Mouse (Mus musculus): ENCODE measurements around the gene Ccdc92. TPM values are rescaled to one million over a fixed set of nuclear protein-coding genes. Genes with fewer than 3 reads are reported as not detected.

Gene Ccdc92
- polyA plus RNA-seq, 1 experiment from 2014 or later: 5.8 TPM

- peak; percentile 52; the same call in 1 of the 2 replicates for ATAC-seq (replicated peaks; ENCODE audit: insufficient number of reproducible peaks, low FRiP score, low TSS enrichment)
- WGBS (ENCODE audit: insufficient replicate concordance): 37% methylated on average over 4 of the region's 4 CpGs
- Histone ChIP-seq H3K27me3 (ENCODE audit: control insufficient read depth, insufficient read depth, low read length) (peaks cover 11% of the 10 kb centered on the region), H3K27ac (ENCODE audit: low read depth, low read length) (no peak overlapping the region), H3K4me2 (no peak overlapping the region), H3K9me3 (replicated peaks; ENCODE audit: control insufficient read depth, low read length) (no peaks in the 10 kb centered on the region), H3K4me3 (ENCODE audit: low read depth, low read length) (no peak overlapping the region), H3K9ac (ENCODE audit: low read depth, low read length) (no peak overlapping the region), H3K4me1 (ENCODE audit: control insufficient read depth, insufficient read depth, low read length) (no peaks in the 10 kb centered on the region), H3K36me3 (ENCODE audit: control insufficient read depth, insufficient read depth, low read length) (no peaks in the 10 kb centered on the region)
These were observed 10.7 kb downstream of the Ccdc92 start for GRCm38 (mm10) chr5:124851572-124851971.

- no peak overlapping the region for H3K4me3 ChIP-seq (ENCODE audit: low read depth, low read length)
- no peak overlapping the region for H3K4me2 ChIP-seq
- no peaks in the 10 kb centered on the region for H3K36me3 ChIP-seq (ENCODE audit: control insufficient read depth, insufficient read depth, low read length)
- WGBS (ENCODE audit: insufficient replicate concordance): 77% methylated on average over 3 of the region's 3 CpGs
- ATAC-seq (replicated peaks; ENCODE audit: insufficient number of reproducible peaks, low FRiP score, low TSS enrichment): no peak
- H3K27me3 ChIP-seq (ENCODE audit: control insufficient read depth, insufficient read depth, low read length): peaks cover 17% of the 10 kb centered on the region
- no peak overlapping the region for H3K27ac ChIP-seq (ENCODE audit: low read depth, low read length)
- peaks cover 8% of the 10 kb centered on the region for H3K4me1 ChIP-seq (ENCODE audit: control insufficient read depth, insufficient read depth, low read length)
- H3K9me3 ChIP-seq (replicated peaks; ENCODE audit: control insufficient read depth, low read length): no peaks in the 10 kb centered on the region
- no peak overlapping the region for H3K9ac ChIP-seq (ENCODE audit: low read depth, low read length)
These were observed 13.2 kb downstream of the Ccdc92 start for GRCm38 (mm10) chr5:124848994-124849393.

GRCm38 (mm10) chr5:124847014-124847413 is 15.2 kb downstream of the Ccdc92 start:
- Histone ChIP-seq H3K9ac (ENCODE audit: low read depth, low read length) (no peak overlapping the region), H3K36me3 (ENCODE audit: control insufficient read depth, insufficient read depth, low read length) (no peaks in the 10 kb centered on the region), H3K27me3 (ENCODE audit: control insufficient read depth, insufficient read depth, low read length) (peaks cover 35% of the 10 kb centered on the region), H3K4me1 (ENCODE audit: control insufficient read depth, insufficient read depth, low read length) (peaks cover 8% of the 10 kb centered on the region), H3K9me3 (replicated peaks; ENCODE audit: control insufficient read depth, low read length) (no peaks in the 10 kb centered on the region), H3K27ac (ENCODE audit: low read depth, low read length) (no peak overlapping the region), H3K4me2 (no peak overlapping the region), H3K4me3 (ENCODE audit: low read depth, low read length) (no peak overlapping the region)
- 64% methylated on average over 1 of the region's 1 CpGs for WGBS (ENCODE audit: insufficient replicate concordance)
- no peak for ATAC-seq (replicated peaks; ENCODE audit: insufficient number of reproducible peaks, low FRiP score, low TSS enrichment)

GRCm38 (mm10) chr5:124844929-124845328 is 17.3 kb downstream of the Ccdc92 start:
- H3K9me3 ChIP-seq (replicated peaks; ENCODE audit: control insufficient read depth, low read length): no peaks in the 10 kb centered on the region
- H3K9ac ChIP-seq (ENCODE audit: low read depth, low read length): no peak overlapping the region
- H3K27me3 ChIP-seq (ENCODE audit: control insufficient read depth, insufficient read depth, low read length): peaks cover 45% of the 10 kb centered on the region
- no peak overlapping the region for H3K4me3 ChIP-seq (ENCODE audit: low read depth, low read length)
- no peak for ATAC-seq (replicated peaks; ENCODE audit: insufficient number of reproducible peaks, low FRiP score, low TSS enrichment)
- no peak overlapping the region for H3K4me2 ChIP-seq
- H3K27ac ChIP-seq (ENCODE audit: low read depth, low read length): no peak overlapping the region
- H3K36me3 ChIP-seq (ENCODE audit: control insufficient read depth, insufficient read depth, low read length): no peaks in the 10 kb centered on the region
- peaks cover 21% of the 10 kb centered on the region for H3K4me1 ChIP-seq (ENCODE audit: control insufficient read depth, insufficient read depth, low read length)
- 30% methylated on average over 4 of the region's 4 CpGs for WGBS (ENCODE audit: insufficient replicate concordance)

GRCm38 (mm10) chr5:124843386-124843785 is 18.8 kb downstream of the Ccdc92 start:
- Histone ChIP-seq H3K4me3 (ENCODE audit: low read depth, low read length) (no peak overlapping the region), H3K27me3 (ENCODE audit: control insufficient read depth, insufficient read depth, low read length) (peaks cover 57% of the 10 kb centered on the region), H3K27ac (ENCODE audit: low read depth, low read length) (no peak overlapping the region), H3K4me2 (no peak overlapping the region), H3K36me3 (ENCODE audit: control insufficient read depth, insufficient read depth, low read length) (no peaks in the 10 kb centered on the region), H3K9ac (ENCODE audit: low read depth, low read length) (no peak overlapping the region), H3K9me3 (replicated peaks; ENCODE audit: control insufficient read depth, low read length) (no peaks in the 10 kb centered on the region), H3K4me1 (ENCODE audit: control insufficient read depth, insufficient read depth, low read length) (peaks cover 26% of the 10 kb centered on the region)
- 77% methylated on average over 8 of the region's 8 CpGs for WGBS (ENCODE audit: insufficient replicate concordance)
- no peak for ATAC-seq (replicated peaks; ENCODE audit: insufficient number of reproducible peaks, low FRiP score, low TSS enrichment)

- Histone ChIP-seq H3K4me2 (peak overlapping the region; percentile 42), H3K9me3 (replicated peaks; ENCODE audit: control insufficient read depth, low read length) (no peaks in the 10 kb centered on the region), H3K4me1 (ENCODE audit: control insufficient read depth, insufficient read depth, low read length) (peaks cover 26% of the 10 kb centered on the region), H3K4me3 (ENCODE audit: low read depth, low read length) (no peak overlapping the region), H3K27ac (ENCODE audit: low read depth, low read length) (0 out of 2 replicates have a peak overlapping the region, but pooled peaks have one; percentile 15), H3K9ac (ENCODE audit: low read depth, low read length) (0 out of 2 replicates have a peak overlapping the region, but pooled peaks have one; percentile 16), H3K36me3 (ENCODE audit: control insufficient read depth, insufficient read depth, low read length) (no peaks in the 10 kb centered on the region), H3K27me3 (ENCODE audit: control insufficient read depth, insufficient read depth, low read length) (peaks cover 74% of the 10 kb centered on the region)
- no peak for ATAC-seq (replicated peaks; ENCODE audit: insufficient number of reproducible peaks, low FRiP score, low TSS enrichment)
- WGBS (ENCODE audit: insufficient replicate concordance): 59% methylated on average over 2 of the region's 2 CpGs
These were observed 21.6 kb downstream of the Ccdc92 start for GRCm38 (mm10) chr5:124840669-124841068.

- peak overlapping the region; percentile 42 for H3K4me2 ChIP-seq
These were observed 22.0 kb downstream of the Ccdc92 start for GRCm38 (mm10) chr5:124840202-124840601.

GRCm38 (mm10) chr5:124836621-124837020 is 25.6 kb downstream of the Ccdc92 start:
- WGBS (ENCODE audit: insufficient replicate concordance): 68% methylated on average over 4 of the region's 4 CpGs
- Histone ChIP-seq H3K9me3 (replicated peaks; ENCODE audit: control insufficient read depth, low read length) (no peaks in the 10 kb centered on the region), H3K9ac (ENCODE audit: low read depth, low read length) (no peak overlapping the region), H3K27me3 (ENCODE audit: control insufficient read depth, insufficient read depth, low read length) (peaks cover 74% of the 10 kb centered on the region), H3K4me2 (no peak overlapping the region), H3K4me1 (ENCODE audit: control insufficient read depth, insufficient read depth, low read length) (peaks cover 18% of the 10 kb centered on the region), H3K27ac (ENCODE audit: low read depth, low read length) (no peak overlapping the region), H3K4me3 (ENCODE audit: low read depth, low read length) (no peak overlapping the region), H3K36me3 (ENCODE audit: control insufficient read depth, insufficient read depth, low read length) (no peaks in the 10 kb centered on the region)
- no peak for ATAC-seq (replicated peaks; ENCODE audit: insufficient number of reproducible peaks, low FRiP score, low TSS enrichment)

More at GRCm38 (mm10) chr5:124840202-124840601, 22.0 kb downstream of the Ccdc92 start:
- Histone ChIP-seq H3K27me3 (ENCODE audit: control insufficient read depth, insufficient read depth, low read length) (peaks cover 79% of the 10 kb centered on the region), H3K4me3 (ENCODE audit: low read depth, low read length) (no peak overlapping the region), H3K9ac (ENCODE audit: low read depth, low read length) (0 out of 2 replicates have a peak overlapping the region, but pooled peaks have one; percentile 16), H3K27ac (ENCODE audit: low read depth, low read length) (0 out of 2 replicates have a peak overlapping the region, but pooled peaks have one; percentile 15), H3K36me3 (ENCODE audit: control insufficient read depth, insufficient read depth, low read length) (no peaks in the 10 kb centered on the region), H3K4me1 (ENCODE audit: control insufficient read depth, insufficient read depth, low read length) (peaks cover 26% of the 10 kb centered on the region), H3K9me3 (replicated peaks; ENCODE audit: control insufficient read depth, low read length) (no peaks in the 10 kb centered on the region)
- WGBS (ENCODE audit: insufficient replicate concordance): 32% methylated on average over 7 of the region's 7 CpGs
- no peak for ATAC-seq (replicated peaks; ENCODE audit: insufficient number of reproducible peaks, low FRiP score, low TSS enrichment)

- H3K9ac ChIP-seq (ENCODE audit: low read depth, low read length): no peak overlapping the region
- ATAC-seq (replicated peaks; ENCODE audit: insufficient number of reproducible peaks, low FRiP score, low TSS enrichment): no peak
- H3K27ac ChIP-seq (ENCODE audit: low read depth, low read length): no peak overlapping the region
- H3K9me3 ChIP-seq (replicated peaks; ENCODE audit: control insufficient read depth, low read length): no peaks in the 10 kb centered on the region
- H3K4me2 ChIP-seq: no peak overlapping the region
- no peak overlapping the region for H3K4me3 ChIP-seq (ENCODE audit: low read depth, low read length)
- peaks cover 14% of the 10 kb centered on the region for H3K4me1 ChIP-seq (ENCODE audit: control insufficient read depth, insufficient read depth, low read length)
- 85% methylated on average over 10 of the region's 10 CpGs for WGBS (ENCODE audit: insufficient replicate concordance)
- peaks cover 70% of the 10 kb centered on the region for H3K27me3 ChIP-seq (ENCODE audit: control insufficient read depth, insufficient read depth, low read length)
- H3K36me3 ChIP-seq (ENCODE audit: control insufficient read depth, insufficient read depth, low read length): no peaks in the 10 kb centered on the region
These were observed 26.1 kb downstream of the Ccdc92 start for GRCm38 (mm10) chr5:124836075-124836474.

All from heart, embryonic 11.5 days (tissue).